Mouse (Mus musculus): Measurements from ENCODE around the gene Jade3.

Gene Jade3

GRCm38 (mm10) chrX:20521578-20521977 lies 96.1 kb downstream of the Jade3 start:
- in situ Hi-C loops (cut with MboI; ENCODE audit: low pct_unique_long_range_greater_than_20kb in 1 of 2, low sequenced_read_pairs in 2 of 2, unreplicated experiment in 1 of 2): no loop called here

GRCm38 (mm10) chrX:20532621-20533020 lies 107.1 kb downstream of the Jade3 start:
- in situ Hi-C loops (cut with MboI; ENCODE audit: low pct_unique_long_range_greater_than_20kb in 1 of 2, low sequenced_read_pairs in 2 of 2, unreplicated experiment in 1 of 2): no loop called here

- in situ Hi-C loops (cut with MboI; ENCODE audit: low pct_unique_long_range_greater_than_20kb in 1 of 2, low sequenced_read_pairs in 2 of 2, unreplicated experiment in 1 of 2): no loop called here
Measured at GRCm38 (mm10) chrX:20543867-20544266, 118.4 kb downstream of the Jade3 start.

GRCm38 (mm10) chrX:20547609-20548008 lies 122.1 kb downstream of the Jade3 start:
- in situ Hi-C loops (cut with MboI; ENCODE audit: low pct_unique_long_range_greater_than_20kb in 1 of 2, low sequenced_read_pairs in 2 of 2, unreplicated experiment in 1 of 2): no loop called here

GRCm38 (mm10) chrX:20548011-20548879 lies 122.8 kb downstream of the Jade3 start:
- in situ Hi-C loops (cut with MboI; ENCODE audit: low pct_unique_long_range_greater_than_20kb in 1 of 2, low sequenced_read_pairs in 2 of 2, unreplicated experiment in 1 of 2): no loop called here

- in situ Hi-C loops (cut with MboI; ENCODE audit: low pct_unique_long_range_greater_than_20kb in 1 of 2, low sequenced_read_pairs in 2 of 2, unreplicated experiment in 1 of 2): no loop called here
Measured at GRCm38 (mm10) chrX:20548880-20549440, 123.5 kb downstream of the Jade3 start.

GRCm38 (mm10) chrX:20549532-20549931 lies 124.0 kb downstream of the Jade3 start, which contains the start of gene Rgn:
Rgn (plus strand) TSS chrX:20549787.
- in situ Hi-C loops (cut with MboI; ENCODE audit: low pct_unique_long_range_greater_than_20kb in 1 of 2, low sequenced_read_pairs in 2 of 2, unreplicated experiment in 1 of 2): no loop called here

GRCm38 (mm10) chrX:20552199-20552598 lies 126.7 kb downstream of the Jade3 start:
- in situ Hi-C loops (cut with MboI; ENCODE audit: low pct_unique_long_range_greater_than_20kb in 1 of 2, low sequenced_read_pairs in 2 of 2, unreplicated experiment in 1 of 2): loop anchor here (25.0 kb wide), 3 partner anchors 90 to 515 kb away; no protein-coding TSS in a partner anchor

GRCm38 (mm10) chrX:20561846-20562245 lies 136.4 kb downstream of the Jade3 start:
- in situ Hi-C loops (cut with MboI; ENCODE audit: low pct_unique_long_range_greater_than_20kb in 1 of 2, low sequenced_read_pairs in 2 of 2, unreplicated experiment in 1 of 2): loop anchor here (10.0 to 25.0 kb wide), 4 partner anchors 100 to 525 kb away; no protein-coding TSS in a partner anchor

- in situ Hi-C loops (cut with MboI; ENCODE audit: low pct_unique_long_range_greater_than_20kb in 1 of 2, low sequenced_read_pairs in 2 of 2, unreplicated experiment in 1 of 2): loop anchor here (10.0 to 25.0 kb wide), 4 partner anchors 102 to 527 kb away; no protein-coding TSS in a partner anchor
Measured at GRCm38 (mm10) chrX:20563941-20564340, 138.5 kb downstream of the Jade3 start.

Data from mouse embryonic stem cell (cell line).